Comparison of ENCODE assay signal across 24 mouse cellular contexts in the genomic region with DNA sequence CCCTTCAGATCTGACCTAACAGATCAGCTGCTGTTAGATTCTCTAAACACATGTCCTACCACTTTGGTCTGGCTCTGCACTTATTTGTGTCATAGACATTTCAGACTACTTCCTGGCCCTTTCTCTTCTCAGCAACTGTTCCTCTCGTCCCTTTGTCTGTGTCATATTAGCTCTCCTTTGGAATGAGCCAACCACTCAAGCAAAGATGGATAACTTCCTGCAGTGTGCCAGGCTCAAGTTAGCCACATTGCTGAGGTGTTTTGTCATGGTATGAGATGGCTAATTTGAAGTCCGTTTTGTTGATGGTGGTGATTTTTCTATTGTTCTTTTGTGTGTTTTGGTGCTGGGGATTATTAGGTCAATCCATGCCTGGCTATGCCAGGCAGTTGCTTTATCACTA.
"Had no signal": no experiment of that assay in that cellular context is flagged by ENCODE, and none has a peak within 500 bp of the region (broad histone marks: within the 10 kb centered on the region; RNA-seq: fewer than 3 reads in every experiment).

No protein-coding gene starts in this region.

- DNase-seq: gastrocnemius, postnatal 25 days; heart, adult 18-20 months; heart, postnatal 10 days; heart, postnatal 4 days; kidney, adult 18-20 months; kidney, adult 8-10 months; kidney, postnatal 10 days; kidney, postnatal 36 days; layer of hippocampus, adult 9-11 months; layer of hippocampus, postnatal 36 days; left cerebral cortex, postnatal 4 days had no signal

- H3K9ac ChIP-seq: heart, embryonic 12.5 days; hindbrain, embryonic 12.5 days; hindbrain, embryonic 14.5 days; intestine, embryonic 15.5 days; limb, embryonic 13.5 days; limb, embryonic 15.5 days; liver, embryonic 12.5 days; liver, embryonic 14.5 days had no signal

- H3K4me1 ChIP-seq: heart, embryonic 10.5 days; heart, embryonic 12.5 days; hindbrain, embryonic 10.5 days; hindbrain, embryonic 12.5 days; intestine, embryonic 15.5 days; limb, embryonic 13.5 days; limb, embryonic 15.5 days; liver, embryonic 12.5 days had no signal

- H3K4me3 ChIP-seq: heart, embryonic 10.5 days; heart, embryonic 12.5 days; hindbrain, embryonic 10.5 days; hindbrain, embryonic 12.5 days; intestine, embryonic 15.5 days; limb, embryonic 13.5 days; limb, embryonic 15.5 days; liver, embryonic 12.5 days had no signal

- ATAC-seq: hindbrain, embryonic 16.5 days; inflammation-experienced regulatory T-cells, adult 6 months; intestine, embryonic 15.5 days; intestine, postnatal 0 days; liver, embryonic 12.5 days had no signal

- H3K27me3 ChIP-seq: heart, embryonic 12.5 days; hindbrain, embryonic 12.5 days; intestine, embryonic 15.5 days; limb, embryonic 13.5 days; limb, embryonic 15.5 days; liver, embryonic 12.5 days had no signal

- H3K36me3 ChIP-seq: heart, embryonic 10.5 days; heart, embryonic 12.5 days; hindbrain, embryonic 10.5 days; hindbrain, embryonic 12.5 days; intestine, embryonic 15.5 days; limb, embryonic 13.5 days; limb, embryonic 15.5 days; liver, embryonic 12.5 days had no signal

- H3K27ac ChIP-seq: heart, embryonic 10.5 days; hindbrain, embryonic 10.5 days; hindbrain, embryonic 12.5 days; hindbrain, embryonic 14.5 days; intestine, embryonic 15.5 days; limb, embryonic 13.5 days; limb, embryonic 15.5 days; liver, embryonic 12.5 days; liver, embryonic 14.5 days had no signal

- H3K4me2 ChIP-seq: heart, embryonic 12.5 days; hindbrain, embryonic 12.5 days; hindbrain, embryonic 14.5 days; intestine, embryonic 15.5 days; limb, embryonic 13.5 days; limb, embryonic 15.5 days; liver, embryonic 12.5 days had no signal

- H3K9me3 ChIP-seq: heart, embryonic 10.5 days; heart, embryonic 12.5 days; hindbrain, embryonic 10.5 days; hindbrain, embryonic 12.5 days; intestine, embryonic 15.5 days; limb, embryonic 13.5 days; limb, embryonic 15.5 days; liver, embryonic 12.5 days had no signal
